Mouse (Mus musculus): ENCODE results near the gene Pmm2. TPM values are rescaled to one million over a fixed set of nuclear protein-coding genes. Genes with fewer than 3 reads are reported as not detected.

Gene Pmm2
- total and polyA plus RNA-seq, 2 experiments from 2014 or later, result 25.7 to 33.1 TPM

GRCm38 (mm10) chr16:8699556-8699955 is 62.1 kb downstream of the Pmm2 start:
- WGBS, result 76% methylated on average over 8 of the region's 8 CpGs
- no peak for ATAC-seq
- Histone ChIP-seq H3K4me2 (ENCODE audit: low read depth, low read length) (no peak overlapping the region), H3K4me3 (ENCODE audit: low read length) (no peak overlapping the region), H3K27ac (no peak overlapping the region), H3K36me3 (ENCODE audit: insufficient read depth, low read length) (peaks cover 88% of the 10 kb centered on the region), H3K27me3 (ENCODE audit: insufficient read depth, low read length) (no peaks in the 10 kb centered on the region), H3K9me3 (ENCODE audit: low read length) (no peaks in the 10 kb centered on the region), H3K4me1 (ENCODE audit: insufficient read depth, low read length) (no peaks in the 10 kb centered on the region), H3K9ac (replicated peaks; ENCODE audit: low read length) (no peak overlapping the region)
- DNase-seq (ENCODE audit: low spot score), result no peak
- TF ChIP-seq CTCF (IDR thresholded peaks at IDR 0.05; ENCODE audit: low read depth), result no peak

- H3K4me2 ChIP-seq (ENCODE audit: low read depth, low read length), result no peak overlapping the region
- H3K36me3 ChIP-seq (ENCODE audit: insufficient read depth, low read length), result peaks cover 87% of the 10 kb centered on the region
- H3K27ac ChIP-seq, result no peak overlapping the region
- H3K9me3 ChIP-seq (ENCODE audit: low read length), result no peaks in the 10 kb centered on the region
- ATAC-seq (no peak), DNase-seq (ENCODE audit: low spot score) (peak; percentile 55)
- no peaks in the 10 kb centered on the region for H3K4me1 ChIP-seq (ENCODE audit: insufficient read depth, low read length)
- WGBS, result 71% methylated on average over 3 of the region's 3 CpGs
- TF ChIP-seq CTCF (IDR thresholded peaks at IDR 0.05; ENCODE audit: low read depth), result no peak
- H3K9ac ChIP-seq (replicated peaks; ENCODE audit: low read length), result no peak overlapping the region
- H3K4me3 ChIP-seq (ENCODE audit: low read length), result no peak overlapping the region
- no peaks in the 10 kb centered on the region for H3K27me3 ChIP-seq (ENCODE audit: insufficient read depth, low read length)
These were observed 63.1 kb downstream of the Pmm2 start for GRCm38 (mm10) chr16:8700586-8700985.

- H3K4me2 ChIP-seq (ENCODE audit: low read depth, low read length), result no peak overlapping the region
- no peak overlapping the region for H3K9ac ChIP-seq (replicated peaks; ENCODE audit: low read length)
- TF ChIP-seq CTCF (IDR thresholded peaks at IDR 0.05; ENCODE audit: low read depth), result peak; percentile 13; the same call in 1 of the 2 replicates
- no peak overlapping the region for H3K27ac ChIP-seq
- H3K4me1 ChIP-seq (ENCODE audit: insufficient read depth, low read length), result no peaks in the 10 kb centered on the region
- no peaks in the 10 kb centered on the region for H3K27me3 ChIP-seq (ENCODE audit: insufficient read depth, low read length)
- peak; percentile 33 for DNase-seq (ENCODE audit: low spot score)
- no peaks in the 10 kb centered on the region for H3K9me3 ChIP-seq (ENCODE audit: low read length)
- ATAC-seq, result no peak
- WGBS, result 46% methylated on average over 9 of the region's 9 CpGs
- peaks cover 58% of the 10 kb centered on the region; the same call in 1 of the 2 replicates for H3K36me3 ChIP-seq (ENCODE audit: insufficient read depth, low read length)
- H3K4me3 ChIP-seq (ENCODE audit: low read length), result no peak overlapping the region
These were observed 74.5 kb downstream of the Pmm2 start for GRCm38 (mm10) chr16:8711998-8712397.

Small RNA genes within 50 kb of the gene (microRNA-seq; reads per million reads assigned to microRNA genes)
- 0 reads per million in 2 experiments for gene Gm22137

Other genes with a start within 250 kb of the Pmm2 start
- gene Tmem114, start 212.5 kb upstream of the Pmm2 start, total RNA-seq (2014; rRNA removed), result 1.2 and 3.4 TPM in 2 replicates
- 2.0 and 2.1 TPM in 2 replicates for gene Tmem114, start 212.5 kb upstream of the Pmm2 start, polyA plus RNA-seq (2015; fragmentation: Nextera tagmentation; extraction: Ambion mirVana)
- 34.0 and 39.0 TPM in 2 replicates for gene Mettl22, start 166.9 kb upstream of the Pmm2 start, total RNA-seq (2014; rRNA removed)
- 66.3 and 66.9 TPM in 2 replicates for gene Mettl22, start 166.9 kb upstream of the Pmm2 start, polyA plus RNA-seq (2015; fragmentation: Nextera tagmentation; extraction: Ambion mirVana)
- 149 and 157 TPM in 2 replicates for gene Abat, start 124.2 kb upstream of the Pmm2 start, total RNA-seq (2014; rRNA removed)
- 108 and 111 TPM in 2 replicates for gene Abat, start 124.2 kb upstream of the Pmm2 start, polyA plus RNA-seq (2015; fragmentation: Nextera tagmentation; extraction: Ambion mirVana)
- gene Tmem186, start within 50 bp of the Pmm2 start, total RNA-seq (2014; rRNA removed), result 18.9 and 19.1 TPM in 2 replicates
- 14.5 and 15.7 TPM in 2 replicates for gene Tmem186, start within 50 bp of the Pmm2 start, polyA plus RNA-seq (2015; fragmentation: Nextera tagmentation; extraction: Ambion mirVana)
- gene Carhsp1, start 34.5 kb downstream of the Pmm2 start, total RNA-seq (2014; rRNA removed), result 120 and 127 TPM in 2 replicates
- 105 and 110 TPM in 2 replicates for gene Carhsp1, start 34.5 kb downstream of the Pmm2 start, polyA plus RNA-seq (2015; fragmentation: Nextera tagmentation; extraction: Ambion mirVana)
- gene Gm5767, start 43.1 kb downstream of the Pmm2 start, total RNA-seq (2014; rRNA removed), result not detected in 2 replicates
- not detected in 2 replicates for gene Gm5767, start 43.1 kb downstream of the Pmm2 start, polyA plus RNA-seq (2015; fragmentation: Nextera tagmentation; extraction: Ambion mirVana)
- gene Usp7, start 154.6 kb downstream of the Pmm2 start, total RNA-seq (2014; rRNA removed), result 69.8 and 83.7 TPM in 2 replicates
- 17.5 and 18.9 TPM in 2 replicates for gene Usp7, start 154.6 kb downstream of the Pmm2 start, polyA plus RNA-seq (2015; fragmentation: Nextera tagmentation; extraction: Ambion mirVana)
- gene 1810013L24Rik, start 192.4 kb downstream of the Pmm2 start, total RNA-seq (2014; rRNA removed), result 50.3 and 51.8 TPM in 2 replicates
- gene 1810013L24Rik, start 192.4 kb downstream of the Pmm2 start, polyA plus RNA-seq (2015; fragmentation: Nextera tagmentation; extraction: Ambion mirVana), result 16.8 and 17.1 TPM in 2 replicates

All from hindbrain, postnatal 0 days (tissue).